Mouse (Mus musculus) left cerebral cortex, adult 2 months (tissue): Measurements from ENCODE around the gene Icosl. TPM values are rescaled to one million over a fixed set of nuclear protein-coding genes. Genes with fewer than 3 reads are reported as not detected.
A peak's percentile ranks its signal among the peaks of the same experiment; 100 is the strongest.

Experiments used
- DNase-seq, 2 experiments: peaks; one replicate each; pipeline ENCODE4 v3.0.0; 2021 to 2022; ENCODE audit warnings: low spot score in 2 of 2, mixed read lengths in 1 of 2; ENCODE audit errors: extremely low spot score in 1 of 2
- H3K27ac ChIP-seq: fragments of 200-600 bp; 2 replicates; pipeline ENCODE4 v1.8.1; 2022
- H3K4me3 ChIP-seq: fragments of 200-600 bp; 2 replicates; pipeline ENCODE4 v1.8.1; 2022
- CTCF ChIP-seq: fragments of 200-600 bp; IDR thresholded peaks from 2 replicates; pipeline ENCODE4 v1.8.1; 2022; ENCODE audit warnings: antibody characterized with exemption, mild to moderate bottlenecking, moderate library complexity
- intact Hi-C: fragments of 180-260 bp; cut with DNase I; formaldehyde crosslinking; loops from one replicate; pipeline ENCODE4 v1.15.1; 2025
- total RNA-seq, 2 experiments: library from RNA; stranded (reverse); gene quantifications; 2 replicates each; pipeline ENCODE4 v1.2.3; 2021

The Icosl gene
- total RNA-seq, 2 experiments from 2014 or later = 3.5 to 3.6 TPM

- intact Hi-C loops = no loop called here
- DNase-seq = no peak
- TF ChIP-seq CTCF = no peak
- H3K27ac ChIP-seq = no peak overlapping the region
- no peak overlapping the region for H3K4me3 ChIP-seq
Measured at GRCm38 (mm10) chr10:78046388-78046787, 22.7 kb upstream of the Icosl start.

DNA sequence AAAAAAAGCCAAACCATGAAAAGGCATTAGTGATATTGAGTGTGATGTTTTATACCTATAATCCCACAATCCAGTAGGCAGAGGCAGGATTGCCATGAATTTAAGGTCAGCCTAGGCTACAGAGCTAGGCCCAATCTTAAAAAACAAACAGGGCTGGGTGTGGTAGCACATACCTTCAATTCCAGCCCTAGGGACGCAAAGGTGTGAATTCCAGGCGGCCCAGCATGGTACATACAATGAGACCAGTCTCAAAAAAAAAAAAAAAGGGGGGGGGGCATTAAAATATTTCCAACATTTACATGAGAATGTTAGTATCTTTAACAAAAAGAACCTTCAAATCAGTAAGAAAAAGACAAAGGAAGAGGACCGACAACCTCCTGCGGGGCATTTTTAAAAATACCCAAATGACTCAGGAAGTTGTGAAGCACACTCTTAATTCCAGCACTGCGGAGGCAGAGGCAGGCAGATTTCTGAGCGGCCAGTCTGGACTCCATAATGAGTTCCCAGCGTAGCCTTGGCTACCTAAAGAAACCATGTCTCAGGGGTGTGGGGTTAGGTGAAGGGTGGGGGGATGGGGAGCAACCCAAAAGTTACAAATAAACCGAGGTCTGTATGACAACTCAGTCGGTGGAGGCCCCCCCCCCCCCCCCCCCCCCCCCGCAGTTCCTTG lies 20.9 kb upstream of the Icosl start:
- TF ChIP-seq CTCF = no peak
- DNase-seq = no peak
- Histone ChIP-seq H3K27ac (no peak overlapping the region), H3K4me3 (no peak overlapping the region)
- intact Hi-C loops = no loop called here

GRCm38 (mm10) chr10:78049519-78050035 lies 19.5 kb upstream of the Icosl start:
- no peak for DNase-seq
- intact Hi-C loops = no loop called here
- H3K27ac ChIP-seq = no peak overlapping the region
- H3K4me3 ChIP-seq = no peak overlapping the region
- TF ChIP-seq CTCF = no peak

DNA sequence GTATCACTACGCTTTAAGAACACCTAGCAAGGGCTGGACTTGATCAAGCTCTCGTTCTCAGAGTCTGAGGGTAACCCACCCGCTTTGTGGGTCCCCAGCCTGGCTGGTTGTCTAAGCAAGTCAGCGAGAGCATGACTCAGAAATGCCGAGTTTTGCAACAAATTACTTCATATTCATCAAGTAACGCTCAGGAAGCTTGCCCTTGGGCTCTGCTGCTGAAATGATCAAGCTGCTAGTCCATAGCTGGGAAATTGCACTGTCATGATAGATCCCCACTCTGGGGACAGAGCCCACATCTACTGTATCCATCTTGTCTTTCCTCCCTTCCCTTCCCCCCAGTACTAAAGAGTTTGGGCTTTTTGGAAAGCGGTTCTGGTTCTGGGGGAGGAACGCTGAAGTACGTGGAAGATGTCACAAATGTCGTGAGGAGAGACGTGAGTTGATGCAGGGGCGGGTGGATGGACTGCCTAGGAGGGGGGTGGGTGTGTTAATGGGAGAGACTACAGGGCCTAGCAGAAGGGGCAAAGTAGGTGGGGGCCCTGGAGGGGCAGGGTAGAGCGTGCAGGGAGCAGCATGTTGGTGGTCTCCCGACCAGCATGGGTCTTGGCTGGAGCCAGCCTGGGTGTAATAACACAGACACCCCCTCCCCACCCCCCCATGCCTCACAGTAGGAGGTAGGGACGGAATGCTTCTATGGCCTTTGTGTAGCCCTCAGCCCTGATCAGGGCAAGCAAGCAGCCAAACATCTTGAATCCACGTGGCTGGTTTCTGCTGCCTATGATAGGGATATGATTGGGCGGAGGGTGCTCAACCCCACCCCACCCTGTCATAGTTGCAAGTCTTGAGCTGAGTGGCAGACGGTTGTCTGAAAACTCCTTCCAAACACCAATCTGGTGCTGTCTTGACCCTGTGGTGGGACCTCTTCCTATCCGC lies 14.2 kb upstream of the Icosl start:
- no peak for DNase-seq
- intact Hi-C loops = no loop called here
- no peak overlapping the region for H3K27ac ChIP-seq
- TF ChIP-seq CTCF = no peak
- H3K4me3 ChIP-seq = no peak overlapping the region

- Histone ChIP-seq H3K27ac (no peak overlapping the region), H3K4me3 (no peak overlapping the region)
- DNase-seq = no peak
- no peak for TF ChIP-seq CTCF
- intact Hi-C loops = no loop called here
Measured at GRCm38 (mm10) chr10:78057056-78057455, 12.0 kb upstream of the Icosl start.

GRCm38 (mm10) chr10:78063122-78063521 lies 6.0 kb upstream of the Icosl start:
- intact Hi-C loops = no loop called here
- no peak for TF ChIP-seq CTCF
- Histone ChIP-seq H3K27ac (no peak overlapping the region), H3K4me3 (no peak overlapping the region)
- DNase-seq = no peak

DNA sequence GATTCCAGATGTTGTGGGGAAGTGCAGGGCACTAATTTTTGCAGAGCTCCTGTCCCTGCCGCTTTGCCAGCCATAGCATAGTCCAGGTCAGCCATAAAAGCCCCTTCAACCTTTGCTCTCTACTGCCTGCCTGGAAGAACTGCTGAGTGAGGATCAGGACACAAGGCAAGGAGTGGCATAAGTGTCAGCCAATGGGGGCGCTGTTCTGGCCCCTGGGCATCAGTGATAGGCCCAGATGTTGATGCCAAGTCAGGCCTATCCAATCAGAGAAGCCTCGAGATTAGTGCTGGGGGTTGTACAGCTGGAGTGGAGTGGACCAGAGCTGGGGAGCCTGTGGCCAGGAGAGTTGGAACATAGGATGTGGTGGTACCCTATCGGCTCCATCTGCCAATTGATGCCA lies 1.9 kb upstream of the Icosl start:
- intact Hi-C loops = no loop called here
- no peak for DNase-seq
- no peak overlapping the region for H3K27ac ChIP-seq
- H3K4me3 ChIP-seq = no peak overlapping the region
- no peak; the same call in 1 of the 2 replicates for TF ChIP-seq CTCF

- Histone ChIP-seq H3K27ac (no peak overlapping the region), H3K4me3 (peak overlapping the region; percentile 47)
- TF ChIP-seq CTCF = no peak
- intact Hi-C loops = no loop called here
- no peak for DNase-seq
Measured at GRCm38 (mm10) chr10:78068541-78068940, 561 bp upstream of the Icosl start.

GRCm38 (mm10) chr10:78074151-78074550 lies 5.0 kb downstream of the Icosl start:
- no peak overlapping the region for H3K27ac ChIP-seq
- no peak overlapping the region for H3K4me3 ChIP-seq
- intact Hi-C loops = no loop called here
- no peak for TF ChIP-seq CTCF
- DNase-seq = no peak

GRCm38 (mm10) chr10:78074977-78075376 lies 5.9 kb downstream of the Icosl start:
- Histone ChIP-seq H3K27ac (no peak overlapping the region), H3K4me3 (no peak overlapping the region)
- no peak for DNase-seq
- TF ChIP-seq CTCF = no peak
- intact Hi-C loops = no loop called here

GRCm38 (mm10) chr10:78077862-78078261 lies 8.8 kb downstream of the Icosl start:
- H3K4me3 ChIP-seq = no peak overlapping the region
- intact Hi-C loops = no loop called here
- no peak overlapping the region for H3K27ac ChIP-seq
- TF ChIP-seq CTCF = no peak
- no peak for DNase-seq

DNA sequence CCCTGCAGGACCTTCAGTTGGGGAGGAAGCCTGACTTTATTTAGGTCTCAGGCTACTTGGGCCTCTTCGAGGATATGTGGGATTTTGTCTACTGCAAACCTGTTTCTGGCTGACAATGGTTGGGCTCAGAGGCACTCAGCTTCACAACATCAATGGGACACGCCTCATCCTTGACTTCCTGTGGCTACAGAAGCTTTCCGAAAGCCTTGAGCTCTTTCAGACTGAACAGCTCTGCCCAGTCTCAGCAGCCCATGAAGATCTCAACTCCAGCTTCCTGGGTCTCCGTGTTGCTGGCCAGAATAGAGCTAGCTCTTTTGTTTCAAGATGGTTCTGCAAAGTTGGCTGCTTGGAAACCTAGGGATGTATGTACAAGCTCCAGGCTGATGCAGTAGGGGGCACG lies 9.2 kb downstream of the Icosl start:
- no peak for DNase-seq
- intact Hi-C loops = no loop called here
- Histone ChIP-seq H3K27ac (no peak overlapping the region), H3K4me3 (no peak overlapping the region)
- no peak for TF ChIP-seq CTCF
